Mouse (Mus musculus): ENCODE measurements around the gene Ivd.

DNA sequence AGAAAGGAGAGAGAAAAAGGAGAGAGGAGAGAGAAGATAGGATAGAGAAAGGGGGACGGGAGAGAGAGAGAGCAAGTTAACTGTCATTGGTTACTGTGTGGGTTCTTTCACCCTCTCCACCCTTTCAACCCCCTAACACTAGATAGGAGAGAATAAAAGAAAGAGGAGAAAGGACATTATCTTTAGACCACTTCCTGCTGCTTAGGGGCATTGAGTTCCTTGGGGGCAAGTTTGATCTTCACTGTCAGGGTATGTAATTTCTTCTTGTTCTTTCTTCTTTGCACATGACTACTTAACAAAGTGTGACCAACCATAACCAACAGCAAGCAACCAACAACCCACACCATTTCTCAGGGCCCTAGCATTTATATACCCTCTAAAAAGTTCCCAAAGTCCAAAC, 49.0 kb upstream of the Ivd start:
- no peak for TF ChIP-seq GATA1 (IDR thresholded peaks at IDR 0.05; ENCODE audit: borderline replicate concordance, low read length)
- no peak for TF ChIP-seq FLI1 (IDR thresholded peaks at IDR 0.05; ENCODE audit: low read length)

All from megakaryocyte, embryonic 14.5 days (primary cell).